Mouse (Mus musculus): ENCODE data around the gene Cyb5rl.

The Cyb5rl gene

GRCm38 (mm10) chr4:107061560-107061959, 5.2 kb upstream of the Cyb5rl start:
- no peak for DNase-seq (ENCODE audit: low spot score in 2 of 2)

GRCm38 (mm10) chr4:107063214-107063613, 3.6 kb upstream of the Cyb5rl start:
- DNase-seq (ENCODE audit: low spot score in 2 of 2) = no peak

GRCm38 (mm10) chr4:107064394-107065098, 2.2 kb upstream of the Cyb5rl start:
- DNase-seq (ENCODE audit: low spot score in 2 of 2) = no peak

GRCm38 (mm10) chr4:107067151-107067840, 508 bp downstream of the Cyb5rl start:
- no peak for DNase-seq (ENCODE audit: low spot score in 2 of 2)

GRCm38 (mm10) chr4:107072343-107072742, 5.6 kb downstream of the Cyb5rl start:
- no peak for DNase-seq (ENCODE audit: low spot score in 2 of 2)

- no peak for DNase-seq (ENCODE audit: low spot score in 2 of 2)
These were observed 8.7 kb downstream of the Cyb5rl start for GRCm38 (mm10) chr4:107075456-107075855.

GRCm38 (mm10) chr4:107078894-107079293, 12.1 kb downstream of the Cyb5rl start:
- no peak for DNase-seq (ENCODE audit: low spot score in 2 of 2)

GRCm38 (mm10) chr4:107079716-107080115, 12.9 kb downstream of the Cyb5rl start:
- DNase-seq (ENCODE audit: low spot score in 2 of 2) = no peak

GRCm38 (mm10) chr4:107082185-107082584, 15.4 kb downstream of the Cyb5rl start:
- DNase-seq (ENCODE audit: low spot score in 2 of 2) = no peak

- no peak for DNase-seq (ENCODE audit: low spot score in 2 of 2)
These were observed 16.3 kb downstream of the Cyb5rl start for GRCm38 (mm10) chr4:107083126-107083525.

GRCm38 (mm10) chr4:107084343-107084742, 17.6 kb downstream of the Cyb5rl start:
- no peak for DNase-seq (ENCODE audit: low spot score in 2 of 2)

- DNase-seq (ENCODE audit: low spot score in 2 of 2) = no peak
These were observed 18.1 kb downstream of the Cyb5rl start for GRCm38 (mm10) chr4:107084858-107085257.

GRCm38 (mm10) chr4:107091696-107092095, 24.9 kb downstream of the Cyb5rl start:
- no peak for DNase-seq (ENCODE audit: low spot score in 2 of 2)

- no peak for DNase-seq (ENCODE audit: low spot score in 2 of 2)
These were observed 27.8 kb downstream of the Cyb5rl start for GRCm38 (mm10) chr4:107094484-107095187.

GRCm38 (mm10) chr4:107096043-107096442, 29.3 kb downstream of the Cyb5rl start:
- DNase-seq (ENCODE audit: low spot score in 2 of 2) = no peak

- DNase-seq (ENCODE audit: low spot score in 2 of 2) = no peak
These were observed 30.1 kb downstream of the Cyb5rl start, which contains the start of gene Cdcp2 for GRCm38 (mm10) chr4:107096841-107097373. TSS of gene Cdcp2 (plus strand) at chr4:107096891.

- no peak for DNase-seq (ENCODE audit: low spot score in 2 of 2)
These were observed 31.1 kb downstream of the Cyb5rl start for GRCm38 (mm10) chr4:107097871-107098270.

GRCm38 (mm10) chr4:107098375-107098774, 31.6 kb downstream of the Cyb5rl start:
- DNase-seq (ENCODE audit: low spot score in 2 of 2) = no peak

GRCm38 (mm10) chr4:107098791-107099525, 32.2 kb downstream of the Cyb5rl start:
- DNase-seq (ENCODE audit: low spot score in 2 of 2) = no peak

- no peak for DNase-seq (ENCODE audit: low spot score in 2 of 2)
These were observed 35.4 kb downstream of the Cyb5rl start for GRCm38 (mm10) chr4:107102220-107102619.

GRCm38 (mm10) chr4:107106777-107107176, 40.0 kb downstream of the Cyb5rl start:
- DNase-seq (ENCODE audit: low spot score in 2 of 2) = no peak

- no peak for DNase-seq (ENCODE audit: low spot score in 2 of 2)
These were observed 41.5 kb downstream of the Cyb5rl start for GRCm38 (mm10) chr4:107108291-107108731.
